Mouse (Mus musculus): ENCODE measurements around the gene Ddx47. TPM values are rescaled to one million over a fixed set of nuclear protein-coding genes. Genes with fewer than 3 reads are reported as not detected.
A peak's percentile ranks its signal among the peaks of the same experiment; 100 is the strongest.

The Ddx47 gene
- total and polyA plus RNA-seq, 2 experiments from 2014 or later: 41.9 to 60.0 TPM

DNA sequence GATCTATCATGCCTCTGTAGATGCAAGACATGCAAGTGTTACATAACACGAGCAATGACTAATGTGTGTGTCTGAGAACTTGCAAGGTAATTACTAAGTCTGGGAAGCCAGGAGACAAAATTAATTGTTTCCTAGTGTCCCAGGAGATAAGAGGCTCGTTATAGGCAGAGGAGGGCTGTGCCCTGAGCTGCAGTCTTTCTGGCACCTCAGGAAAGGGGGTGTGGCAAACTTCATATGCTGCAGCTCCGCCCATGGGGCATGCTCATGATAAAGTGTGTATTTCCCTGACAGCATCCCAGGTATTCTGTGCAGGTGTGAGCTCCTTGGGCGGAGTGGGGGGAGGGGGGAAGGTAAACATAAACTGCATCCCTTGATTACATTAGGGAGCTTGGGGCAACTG lies 39.3 kb upstream of the Ddx47 start:
- Histone ChIP-seq H3K4me1 (ENCODE audit: insufficient read depth) (no peaks in the 10 kb centered on the region), H3K9me3 (ENCODE audit: low read length) (no peaks in the 10 kb centered on the region), H3K36me3 (ENCODE audit: insufficient read depth) (no peaks in the 10 kb centered on the region), H3K27me3 (ENCODE audit: insufficient read depth, low read length) (no peaks in the 10 kb centered on the region), H3K9ac (no peak overlapping the region), H3K27ac (ENCODE audit: low read depth, low read length) (no peak overlapping the region), H3K4me3 (ENCODE audit: low read depth, low read length) (no peak overlapping the region), H3K4me2 (ENCODE audit: low read depth) (no peak overlapping the region)
- TF ChIP-seq CTCF (IDR thresholded peaks at IDR 0.05; ENCODE audit: low read depth): no peak
- 52% methylated on average over 4 of the region's 4 CpGs for WGBS
- DNase-seq (no peak), ATAC-seq (no peak)

DNA sequence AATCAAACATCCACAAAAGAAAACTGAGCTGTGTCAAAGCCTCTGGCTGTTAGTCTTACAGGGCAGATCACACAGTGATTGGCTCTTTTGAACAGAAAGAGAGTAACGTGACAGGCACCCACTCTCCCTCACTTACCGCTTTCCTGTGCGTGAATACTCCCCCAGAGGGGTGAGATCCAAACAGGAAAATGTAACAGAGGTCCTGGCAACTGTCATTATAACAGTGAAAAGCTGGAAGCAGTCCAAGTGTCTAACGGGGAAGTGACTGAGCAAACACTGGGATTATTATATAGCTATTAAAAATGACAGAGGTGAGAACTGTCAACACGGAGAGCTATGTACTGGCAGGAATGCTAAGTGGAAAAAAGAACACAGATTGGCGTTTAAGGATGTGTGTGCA lies 34.8 kb upstream of the Ddx47 start:
- TF ChIP-seq CTCF (IDR thresholded peaks at IDR 0.05; ENCODE audit: low read depth): no peak
- peak; percentile 33 for DNase-seq
- Histone ChIP-seq H3K27ac (ENCODE audit: low read depth, low read length) (no peak overlapping the region), H3K4me2 (ENCODE audit: low read depth) (no peak overlapping the region), H3K27me3 (ENCODE audit: insufficient read depth, low read length) (no peaks in the 10 kb centered on the region), H3K4me3 (ENCODE audit: low read depth, low read length) (no peak overlapping the region), H3K36me3 (ENCODE audit: insufficient read depth) (no peaks in the 10 kb centered on the region), H3K4me1 (ENCODE audit: insufficient read depth) (no peaks in the 10 kb centered on the region; the same call in 1 of the 2 replicates), H3K9me3 (ENCODE audit: low read length) (no peaks in the 10 kb centered on the region), H3K9ac (no peak overlapping the region)
- peak; percentile 48 for ATAC-seq
- 20% methylated on average over 6 of the region's 6 CpGs for WGBS

DNA sequence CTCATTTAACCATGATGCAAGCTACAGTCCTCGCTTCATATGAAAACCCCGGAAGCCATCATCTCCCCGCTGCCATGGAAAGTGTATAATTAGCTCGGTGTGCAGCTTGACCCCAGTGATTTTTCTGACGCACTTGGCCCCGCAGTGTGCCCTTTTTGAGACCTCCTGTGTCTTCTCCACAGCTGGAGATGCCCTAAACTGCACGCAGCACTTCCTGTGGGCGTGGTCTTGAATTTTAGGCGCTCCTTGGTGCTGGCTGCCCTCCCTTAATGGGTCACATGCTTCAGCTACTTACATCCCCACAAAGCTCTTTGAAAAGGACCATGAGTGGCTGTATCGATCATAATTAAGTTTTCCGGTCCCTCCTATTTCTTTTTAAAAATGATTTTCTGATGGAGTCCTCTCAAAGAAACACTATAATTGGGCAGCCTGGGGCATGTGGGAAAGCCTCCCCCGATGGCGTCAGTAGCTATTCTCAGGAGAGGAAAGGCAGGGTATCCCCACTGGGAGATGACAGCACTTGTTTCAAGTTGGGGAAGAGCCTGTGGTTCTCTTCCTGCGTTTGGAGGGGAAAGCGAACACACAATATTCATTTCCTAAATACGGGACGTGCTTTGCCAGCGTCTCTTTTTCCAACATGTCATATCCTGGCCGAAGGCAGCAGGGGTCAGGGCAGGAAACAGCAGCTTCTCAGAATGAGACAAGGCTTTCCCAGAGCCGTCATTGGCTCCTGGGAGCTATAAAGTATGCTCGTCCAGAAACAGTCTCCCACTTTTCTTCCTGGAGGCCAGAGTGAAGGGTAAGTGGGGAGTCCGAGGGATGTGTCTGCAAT lies 30.0 kb upstream of the Ddx47 start, which contains the start of gene Apold1:
TSS of gene Apold1 (plus strand) at position 488 of the 832 bp plus-strand sequence.
- no peaks in the 10 kb centered on the region for H3K36me3 ChIP-seq (ENCODE audit: insufficient read depth)
- no peak within 1 kb of the TSS for H3K27ac ChIP-seq (ENCODE audit: low read depth, low read length)
- 50% methylated on average over 22 of the region's 22 CpGs for WGBS
- DNase-seq: no peak
- no peak for TF ChIP-seq CTCF (IDR thresholded peaks at IDR 0.05; ENCODE audit: low read depth)
- H3K9ac ChIP-seq: no peak within 1 kb of the TSS
- no peaks in the 10 kb centered on the region for H3K27me3 ChIP-seq (ENCODE audit: insufficient read depth, low read length)
- H3K4me2 ChIP-seq (ENCODE audit: low read depth): peak within 1 kb of the TSS; percentile 35
- no peaks in the 10 kb centered on the region for H3K9me3 ChIP-seq (ENCODE audit: low read length)
- H3K4me3 ChIP-seq (ENCODE audit: low read depth, low read length): peak within 1 kb of the TSS; percentile 16; the same call in 1 of the 2 replicates
- no peaks in the 10 kb centered on the region; the same call in 1 of the 2 replicates for H3K4me1 ChIP-seq (ENCODE audit: insufficient read depth)
- peak; percentile 18; the same call in 1 of the 2 replicates for ATAC-seq

DNA sequence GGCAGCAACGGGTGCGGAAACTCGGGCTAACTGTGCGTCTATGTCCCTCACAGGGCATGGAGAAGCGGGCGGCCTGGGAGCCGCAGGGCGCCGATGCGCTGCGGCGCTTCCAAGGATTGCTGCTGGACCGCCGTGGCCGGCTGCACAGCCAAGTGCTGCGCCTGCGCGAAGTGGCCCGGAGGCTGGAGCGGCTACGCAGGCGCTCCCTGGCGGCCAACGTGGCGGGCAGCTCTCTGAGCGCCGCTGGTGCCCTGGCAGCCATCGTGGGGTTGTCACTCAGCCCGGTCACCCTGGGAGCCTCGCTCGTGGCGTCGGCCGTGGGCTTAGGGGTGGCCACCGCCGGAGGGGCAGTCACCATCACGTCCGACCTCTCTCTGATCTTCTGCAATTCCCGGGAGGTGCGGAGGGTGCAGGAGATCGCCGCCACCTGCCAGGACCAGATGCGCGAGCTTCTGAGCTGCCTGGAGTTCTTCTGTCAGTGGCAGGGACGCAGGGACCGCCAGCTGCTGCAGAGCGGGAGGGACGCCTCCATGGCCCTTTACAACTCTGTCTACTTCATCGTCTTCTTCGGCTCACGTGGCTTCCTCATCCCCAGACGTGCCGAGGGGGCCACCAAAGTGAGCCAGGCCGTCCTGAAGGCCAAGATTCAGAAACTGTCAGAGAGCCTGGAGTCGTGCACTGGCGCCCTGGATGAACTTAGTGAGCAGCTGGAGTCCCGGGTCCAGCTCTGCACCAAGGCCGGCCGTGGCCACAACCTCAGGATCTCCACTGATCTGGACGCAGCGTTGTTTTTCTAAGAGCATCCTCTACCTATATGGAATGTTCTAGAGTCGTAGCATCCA lies 27.7 kb upstream of the Ddx47 start:
- Histone ChIP-seq H3K4me2 (ENCODE audit: low read depth) (peak overlapping the region; percentile 72), H3K9ac (peak overlapping the region; percentile 53), H3K27ac (ENCODE audit: low read depth, low read length) (no peak overlapping the region), H3K27me3 (ENCODE audit: insufficient read depth, low read length) (no peaks in the 10 kb centered on the region), H3K9me3 (ENCODE audit: low read length) (no peaks in the 10 kb centered on the region), H3K36me3 (ENCODE audit: insufficient read depth) (no peaks in the 10 kb centered on the region), H3K4me1 (ENCODE audit: insufficient read depth) (no peaks in the 10 kb centered on the region; the same call in 1 of the 2 replicates), H3K4me3 (ENCODE audit: low read depth, low read length) (peak overlapping the region; percentile 53)
- TF ChIP-seq CTCF (IDR thresholded peaks at IDR 0.05; ENCODE audit: low read depth): peak; percentile 80
- DNase-seq: peak; percentile 91
- 3% methylated on average over 62 of the region's 62 CpGs for WGBS
- peak; percentile 93 for ATAC-seq

DNA sequence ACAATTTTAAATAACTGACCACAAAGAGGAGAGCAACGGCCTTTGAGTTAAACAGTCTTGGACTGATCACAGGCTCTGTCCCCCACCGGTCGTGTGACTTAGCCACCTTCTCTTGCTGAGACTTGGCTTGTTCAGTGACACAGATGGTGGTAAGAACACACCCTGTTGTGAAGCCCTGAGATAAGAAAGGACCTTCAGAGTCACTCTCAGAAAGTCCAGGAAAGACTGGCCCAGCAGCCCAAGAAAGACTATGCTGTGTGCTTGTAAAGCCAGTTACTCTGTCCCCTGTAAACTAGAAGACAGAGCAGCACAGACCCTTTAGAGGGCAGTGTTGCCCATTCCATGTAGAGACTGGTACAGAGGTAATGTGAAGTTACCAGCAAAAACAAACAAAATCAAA lies 26.7 kb upstream of the Ddx47 start:
- ATAC-seq: peak; percentile 28; the same call in 1 of the 2 replicates
- TF ChIP-seq CTCF (IDR thresholded peaks at IDR 0.05; ENCODE audit: low read depth): peak; percentile 55
- 66% methylated on average over 3 of the region's 3 CpGs for WGBS

DNA sequence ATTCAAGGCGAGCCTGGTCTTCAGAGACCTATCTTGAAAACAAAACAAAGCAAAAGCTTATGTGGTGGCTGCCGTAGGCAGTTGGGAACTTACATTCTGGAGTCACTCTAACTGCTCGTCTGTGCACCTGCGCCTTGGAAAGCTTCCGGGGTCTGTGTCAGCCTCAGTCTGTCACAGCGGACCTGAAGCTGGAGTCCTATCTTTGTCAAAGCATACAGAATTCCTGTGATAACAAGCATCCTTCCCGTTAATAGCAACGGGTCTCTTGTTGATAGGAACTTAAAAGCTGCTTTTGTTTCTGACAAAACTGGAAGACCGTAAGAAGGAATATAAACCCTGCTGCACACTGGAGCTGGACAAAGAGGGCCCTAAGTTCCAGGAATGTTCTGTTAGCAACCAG lies 23.0 kb upstream of the Ddx47 start:
- H3K27ac ChIP-seq (ENCODE audit: low read depth, low read length): no peak overlapping the region
- DNase-seq: no peak
- no peaks in the 10 kb centered on the region for H3K27me3 ChIP-seq (ENCODE audit: insufficient read depth, low read length)
- TF ChIP-seq CTCF (IDR thresholded peaks at IDR 0.05; ENCODE audit: low read depth): no peak
- 79% methylated on average over 9 of the region's 9 CpGs for WGBS
- no peak overlapping the region for H3K9ac ChIP-seq
- no peaks in the 10 kb centered on the region for H3K4me1 ChIP-seq (ENCODE audit: insufficient read depth)
- H3K36me3 ChIP-seq (ENCODE audit: insufficient read depth): no peaks in the 10 kb centered on the region
- H3K4me2 ChIP-seq (ENCODE audit: low read depth): no peak overlapping the region
- no peaks in the 10 kb centered on the region for H3K9me3 ChIP-seq (ENCODE audit: low read length)
- no peak overlapping the region for H3K4me3 ChIP-seq (ENCODE audit: low read depth, low read length)
- ATAC-seq: no peak

More for the DNA sequence above, 26.7 kb upstream of the Ddx47 start:
- 0 out of 2 replicates have a peak overlapping the region, but pooled peaks have one; percentile 72 for H3K4me2 ChIP-seq (ENCODE audit: low read depth)
- no peaks in the 10 kb centered on the region for H3K36me3 ChIP-seq (ENCODE audit: insufficient read depth)
- DNase-seq: no peak
- no peak overlapping the region for H3K9ac ChIP-seq
- no peaks in the 10 kb centered on the region for H3K27me3 ChIP-seq (ENCODE audit: insufficient read depth, low read length)
- H3K9me3 ChIP-seq (ENCODE audit: low read length): no peaks in the 10 kb centered on the region
- no peak overlapping the region for H3K27ac ChIP-seq (ENCODE audit: low read depth, low read length)
- no peaks in the 10 kb centered on the region; the same call in 1 of the 2 replicates for H3K4me1 ChIP-seq (ENCODE audit: insufficient read depth)
- no peak overlapping the region for H3K4me3 ChIP-seq (ENCODE audit: low read depth, low read length)

All from forebrain, postnatal 0 days (tissue).